Mouse (Mus musculus) liver, embryonic 14.5 days (tissue): ENCODE measurements at regions not wholly inside any gene's neighbourhood (a gene's known extent, or its start where the extent isn't known, plus 50 kb on each side); places are given as distances from the start of the nearest gene placed in this dataset.

Source experiments
- CTCF ChIP-seq: IDR thresholded peaks from 2 replicates; pipeline ENCODE4 v1.5.1; 2016; ENCODE audit warnings: antibody characterized with exemption, low read depth, control low read depth
- EP300 ChIP-seq: IDR thresholded peaks from 2 replicates; pipeline ENCODE4 v1.6.1; 2016; ENCODE audit warnings: antibody characterized with exemption, low read depth

- TF ChIP-seq EP300 (no peak), CTCF (no peak)
Observed at GRCm38 (mm10) chr12:79934091-79934490, 178.7 kb downstream of the Zfp36l1 start.
